Mouse (Mus musculus) left cerebral cortex, adult 9 months (tissue): Measurements from ENCODE around the gene Idi1.
"Not testable (repeated sequence)": the region's sequence is repeated elsewhere in the genome, so short reads cannot be mapped to it uniquely, and the experiment has no call there.

ENCODE experiments used
- DNase-seq, 2 experiments: peaks; one replicate each; pipeline ENCODE4 v3.0.0; 2022; ENCODE audit warnings: low spot score in 2 of 2

The Idi1 gene

GRCm38 (mm10) chr13:8886185-8886560 lies 872 bp downstream of the Idi1 start:
- no peak for DNase-seq

- DNase-seq, result no peak
Measured at GRCm38 (mm10) chr13:8888603-8889002, 3.3 kb downstream of the Idi1 start.

GRCm38 (mm10) chr13:8905986-8906385 lies 20.7 kb downstream of the Idi1 start:
- not testable (repeated sequence) for DNase-seq

- not testable (repeated sequence) for DNase-seq
Measured at GRCm38 (mm10) chr13:8913890-8914289, 28.6 kb downstream of the Idi1 start.

- DNase-seq, result no peak
Measured at GRCm38 (mm10) chr13:8933499-8933898, 48.2 kb downstream of the Idi1 start.

GRCm38 (mm10) chr13:8937611-8938140 lies 52.4 kb downstream of the Idi1 start:
- not testable (repeated sequence) for DNase-seq

- DNase-seq, result not testable (repeated sequence)
Measured at GRCm38 (mm10) chr13:8941110-8941509, 55.8 kb downstream of the Idi1 start.

- not testable (repeated sequence) for DNase-seq
Measured at GRCm38 (mm10) chr13:8941701-8942100, 56.4 kb downstream of the Idi1 start.
